Mouse (Mus musculus): ENCODE results near the gene Fbxo2. TPM values are rescaled to one million over a fixed set of nuclear protein-coding genes. Genes with fewer than 3 reads are reported as not detected.
"Not testable (repeated sequence)": the region's sequence is repeated elsewhere in the genome, so short reads cannot be mapped to it uniquely, and the experiment has no call there.

The Fbxo2 gene
- polyA plus RNA-seq, 1 experiment, result 0.55 TPM

GRCm38 (mm10) chr4:148185819-148186218, 25.4 kb downstream of the Fbxo2 start:
- TF ChIP-seq POLR2A (IDR thresholded peaks at IDR 0.05; ENCODE audit: low read depth, low read length), result no peak
- no peak for TF ChIP-seq CTCF (IDR thresholded peaks at IDR 0.05; ENCODE audit: extremely low read depth, insufficient read length, insufficient replicate concordance, low read depth, low read length)
- Histone ChIP-seq H3K36me3 (ENCODE audit: control insufficient read depth, insufficient read depth, low read length) (no peaks in the 10 kb centered on the region), H3K27me3 (ENCODE audit: control insufficient read depth, insufficient read depth, low read length) (no peaks in the 10 kb centered on the region), H3K27ac (ENCODE audit: insufficient read depth, low read depth, low read length) (no peak overlapping the region), H3K4me3 (ENCODE audit: low read depth, low read length) (no peak overlapping the region), H3K4me1 (ENCODE audit: control insufficient read depth, insufficient read depth, insufficient read length, low read length) (no peaks in the 10 kb centered on the region)
- 53% methylated on average over 4 of the region's 4 CpGs for WGBS

- H3K27ac ChIP-seq (ENCODE audit: insufficient read depth, low read depth, low read length), result not testable (repeated sequence)
- 77% methylated on average over 1 of the region's 1 CpGs for WGBS
Measured at GRCm38 (mm10) chr4:148188767-148189166, 28.3 kb downstream of the Fbxo2 start.

GRCm38 (mm10) chr4:148192707-148193245, 32.4 kb downstream of the Fbxo2 start:
- Histone ChIP-seq H3K4me3 (ENCODE audit: low read depth, low read length) (no peak overlapping the region), H3K27ac (ENCODE audit: insufficient read depth, low read depth, low read length) (no peak overlapping the region), H3K27me3 (ENCODE audit: control insufficient read depth, insufficient read depth, low read length) (no peaks in the 10 kb centered on the region), H3K4me1 (ENCODE audit: control insufficient read depth, insufficient read depth, insufficient read length, low read length) (no peaks in the 10 kb centered on the region), H3K36me3 (ENCODE audit: control insufficient read depth, insufficient read depth, low read length) (no peaks in the 10 kb centered on the region)
- no peak for TF ChIP-seq POLR2A (IDR thresholded peaks at IDR 0.05; ENCODE audit: low read depth, low read length)
- no peak for TF ChIP-seq CTCF (IDR thresholded peaks at IDR 0.05; ENCODE audit: extremely low read depth, insufficient read length, insufficient replicate concordance, low read depth, low read length)
- WGBS, result 29% methylated on average over 11 of the region's 11 CpGs

More at GRCm38 (mm10) chr4:148188767-148189166, 28.3 kb downstream of the Fbxo2 start:
- H3K4me1 ChIP-seq (ENCODE audit: control insufficient read depth, insufficient read depth, insufficient read length, low read length); H3K27me3 ChIP-seq (ENCODE audit: control insufficient read depth, insufficient read depth, low read length); H3K4me3 ChIP-seq (ENCODE audit: low read depth, low read length); H3K36me3 ChIP-seq (ENCODE audit: control insufficient read depth, insufficient read depth, low read length): not testable (repeated sequence)

GRCm38 (mm10) chr4:148194400-148194799, 34.0 kb downstream of the Fbxo2 start:
- Histone ChIP-seq H3K27me3 (ENCODE audit: control insufficient read depth, insufficient read depth, low read length) (no peaks in the 10 kb centered on the region), H3K4me1 (ENCODE audit: control insufficient read depth, insufficient read depth, insufficient read length, low read length) (no peaks in the 10 kb centered on the region), H3K4me3 (ENCODE audit: low read depth, low read length) (no peak overlapping the region), H3K27ac (ENCODE audit: insufficient read depth, low read depth, low read length) (no peak overlapping the region), H3K36me3 (ENCODE audit: control insufficient read depth, insufficient read depth, low read length) (no peaks in the 10 kb centered on the region)
- TF ChIP-seq POLR2A (IDR thresholded peaks at IDR 0.05; ENCODE audit: low read depth, low read length), result no peak
- TF ChIP-seq CTCF (IDR thresholded peaks at IDR 0.05; ENCODE audit: extremely low read depth, insufficient read length, insufficient replicate concordance, low read depth, low read length), result no peak

GRCm38 (mm10) chr4:148198721-148199120, 38.3 kb downstream of the Fbxo2 start:
- TF ChIP-seq POLR2A (IDR thresholded peaks at IDR 0.05; ENCODE audit: low read depth, low read length) (no peak), CTCF (IDR thresholded peaks at IDR 0.05; ENCODE audit: extremely low read depth, insufficient read length, insufficient replicate concordance, low read depth, low read length) (no peak)
- Histone ChIP-seq H3K27ac (ENCODE audit: insufficient read depth, low read depth, low read length) (no peak overlapping the region), H3K36me3 (ENCODE audit: control insufficient read depth, insufficient read depth, low read length) (no peaks in the 10 kb centered on the region), H3K4me3 (ENCODE audit: low read depth, low read length) (no peak overlapping the region), H3K27me3 (ENCODE audit: control insufficient read depth, insufficient read depth, low read length) (no peaks in the 10 kb centered on the region), H3K4me1 (ENCODE audit: control insufficient read depth, insufficient read depth, insufficient read length, low read length) (no peaks in the 10 kb centered on the region)
- 56% methylated on average over 10 of the region's 10 CpGs for WGBS

GRCm38 (mm10) chr4:148203557-148203956, 43.1 kb downstream of the Fbxo2 start:
- TF ChIP-seq POLR2A (IDR thresholded peaks at IDR 0.05; ENCODE audit: low read depth, low read length) (no peak), CTCF (IDR thresholded peaks at IDR 0.05; ENCODE audit: extremely low read depth, insufficient read length, insufficient replicate concordance, low read depth, low read length) (no peak)
- 91% methylated on average over 2 of the region's 2 CpGs for WGBS
- Histone ChIP-seq H3K27ac (ENCODE audit: insufficient read depth, low read depth, low read length) (no peak overlapping the region), H3K27me3 (ENCODE audit: control insufficient read depth, insufficient read depth, low read length) (no peaks in the 10 kb centered on the region), H3K4me3 (ENCODE audit: low read depth, low read length) (no peak overlapping the region), H3K4me1 (ENCODE audit: control insufficient read depth, insufficient read depth, insufficient read length, low read length) (no peaks in the 10 kb centered on the region), H3K36me3 (ENCODE audit: control insufficient read depth, insufficient read depth, low read length) (no peaks in the 10 kb centered on the region)

GRCm38 (mm10) chr4:148204061-148204872, 43.8 kb downstream of the Fbxo2 start:
- Histone ChIP-seq H3K4me3 (ENCODE audit: low read depth, low read length) (no peak overlapping the region), H3K27ac (ENCODE audit: insufficient read depth, low read depth, low read length) (no peak overlapping the region), H3K27me3 (ENCODE audit: control insufficient read depth, insufficient read depth, low read length) (no peaks in the 10 kb centered on the region), H3K4me1 (ENCODE audit: control insufficient read depth, insufficient read depth, insufficient read length, low read length) (no peaks in the 10 kb centered on the region), H3K36me3 (ENCODE audit: control insufficient read depth, insufficient read depth, low read length) (no peaks in the 10 kb centered on the region)
- 68% methylated on average over 15 of the region's 15 CpGs for WGBS
- TF ChIP-seq CTCF (IDR thresholded peaks at IDR 0.05; ENCODE audit: extremely low read depth, insufficient read length, insufficient replicate concordance, low read depth, low read length) (no peak), POLR2A (IDR thresholded peaks at IDR 0.05; ENCODE audit: low read depth, low read length) (no peak)

Data from small intestine, adult 2 months (tissue).